Mouse (Mus musculus): Measurements from ENCODE around the gene Tspyl1. TPM values are rescaled to one million over a fixed set of nuclear protein-coding genes. Genes with fewer than 3 reads are reported as not detected.
"Not testable (repeated sequence)": the region's sequence is repeated elsewhere in the genome, so short reads cannot be mapped to it uniquely, and the experiment has no call there.

The Tspyl1 gene
- total RNA-seq (2021): 10 to 100 TPM; 54.4 to 57.2 TPM
- long read RNA-seq, experiment 1, transcript Tspyl1-201 (1 exons, 3,086 nt): major isoform, 145 of 145 reads
- long read RNA-seq, experiment 1, partial matches to known transcripts: 0 of 145 reads
- long read RNA-seq, experiment 1, other reads (novel, unspliced or antisense): 0 of 145 reads
- long read RNA-seq, experiment 2, transcript Tspyl1-201 (1 exons, 3,086 nt): major isoform, 155 of 155 reads
- long read RNA-seq, experiment 2, partial matches to known transcripts: 0 of 155 reads
- long read RNA-seq, experiment 2, other reads (novel, unspliced or antisense): 0 of 155 reads

- H3K27ac ChIP-seq: peak within 1 kb of the TSS; percentile 96
- peak; percentile 98 for DNase-seq
- TF ChIP-seq CTCF (IDR thresholded peaks at IDR 0.05): no peak
- intact Hi-C loops (cut with DNase I): loop anchor here (1.0 to 5.0 kb wide), 4 partner anchors 15 to 263 kb away; partner anchors contain the start of genes Calhm5, Rwdd1, Trappc3l and Tspyl4
- H3K4me3 ChIP-seq: peak within 1 kb of the TSS; percentile 100
These were observed at the start of gene Tspyl1 for GRCm38 (mm10) chr10:34281962-34282388. Gene Tspyl1, plus strand, starts transcription at chr10:34282190.

- no peak for TF ChIP-seq CTCF (IDR thresholded peaks at IDR 0.05)
- DNase-seq: no peak
- Histone ChIP-seq H3K4me3 (no peak overlapping the region), H3K27ac (no peak overlapping the region)
- intact Hi-C loops (cut with DNase I): loop anchor here (10.0 kb wide), 1 partner anchor 199 kb away; the partner anchor contains the start of gene Trappc3l
These were observed 48.6 kb upstream of the Tspyl1 start for GRCm38 (mm10) chr10:34233418-34233817.

- Histone ChIP-seq H3K4me3 (no peak overlapping the region), H3K27ac (no peak overlapping the region)
- no peak for DNase-seq
- TF ChIP-seq CTCF (IDR thresholded peaks at IDR 0.05): peak; percentile 44
- intact Hi-C loops (cut with DNase I): loop anchor here (10.0 kb wide), 1 partner anchor 199 kb away; the partner anchor contains the start of gene Trappc3l
These were observed 47.9 kb upstream of the Tspyl1 start for GRCm38 (mm10) chr10:34233931-34234745.

GRCm38 (mm10) chr10:34235384-34235783, 46.6 kb upstream of the Tspyl1 start:
- intact Hi-C loops (cut with DNase I): loop anchor here (10.0 kb wide), 1 partner anchor 201 kb away; the partner anchor contains the start of gene Trappc3l

GRCm38 (mm10) chr10:34236569-34236968, 45.4 kb upstream of the Tspyl1 start:
- Histone ChIP-seq H3K4me3 (no peak overlapping the region), H3K27ac (no peak overlapping the region)
- intact Hi-C loops (cut with DNase I): loop anchor here (10.0 kb wide), 1 partner anchor 202 kb away; the partner anchor contains the start of gene Trappc3l
- no peak for TF ChIP-seq CTCF (IDR thresholded peaks at IDR 0.05)
- DNase-seq: no peak

More at GRCm38 (mm10) chr10:34235384-34235783, 46.6 kb upstream of the Tspyl1 start:
- no peak for DNase-seq
- no peak for TF ChIP-seq CTCF (IDR thresholded peaks at IDR 0.05)
- no peak overlapping the region for H3K27ac ChIP-seq
- no peak overlapping the region for H3K4me3 ChIP-seq

GRCm38 (mm10) chr10:34238536-34238935, 43.5 kb upstream of the Tspyl1 start:
- Histone ChIP-seq H3K4me3 (no peak overlapping the region), H3K27ac (no peak overlapping the region)
- DNase-seq: no peak
- TF ChIP-seq CTCF (IDR thresholded peaks at IDR 0.05): no peak
- intact Hi-C loops (cut with DNase I): loop anchor here (10.0 kb wide), 1 partner anchor 204 kb away; the partner anchor contains the start of gene Trappc3l

- Histone ChIP-seq H3K4me3 (no peak overlapping the region), H3K27ac (no peak overlapping the region)
- no peak for TF ChIP-seq CTCF (IDR thresholded peaks at IDR 0.05)
- intact Hi-C loops (cut with DNase I): no loop called here
- DNase-seq: no peak
These were observed 37.2 kb upstream of the Tspyl1 start for GRCm38 (mm10) chr10:34244745-34245144.

- Histone ChIP-seq H3K4me3 (no peak overlapping the region), H3K27ac (no peak overlapping the region)
- intact Hi-C loops (cut with DNase I): no loop called here
- no peak for DNase-seq
- TF ChIP-seq CTCF (IDR thresholded peaks at IDR 0.05): no peak
These were observed 35.9 kb upstream of the Tspyl1 start for GRCm38 (mm10) chr10:34246106-34246505.

GRCm38 (mm10) chr10:34247757-34248156, 34.2 kb upstream of the Tspyl1 start:
- intact Hi-C loops (cut with DNase I): no loop called here
- no peak for TF ChIP-seq CTCF (IDR thresholded peaks at IDR 0.05)
- Histone ChIP-seq H3K4me3 (no peak overlapping the region), H3K27ac (no peak overlapping the region)
- DNase-seq: no peak

- TF ChIP-seq CTCF (IDR thresholded peaks at IDR 0.05): no peak
- DNase-seq: no peak
- H3K27ac ChIP-seq: no peak overlapping the region
- intact Hi-C loops (cut with DNase I): no loop called here
- H3K4me3 ChIP-seq: no peak overlapping the region
These were observed 32.4 kb upstream of the Tspyl1 start for GRCm38 (mm10) chr10:34249594-34249993.

GRCm38 (mm10) chr10:34252833-34253232, 29.2 kb upstream of the Tspyl1 start:
- intact Hi-C loops (cut with DNase I); H3K4me3 ChIP-seq; DNase-seq; H3K27ac ChIP-seq: not testable (repeated sequence)

- H3K4me3 ChIP-seq: no peak overlapping the region
- H3K27ac ChIP-seq: no peak overlapping the region
- DNase-seq: no peak
- no peak for TF ChIP-seq CTCF (IDR thresholded peaks at IDR 0.05)
- intact Hi-C loops (cut with DNase I): no loop called here
These were observed 16.9 kb upstream of the Tspyl1 start for GRCm38 (mm10) chr10:34265106-34265505.

All from gastrocnemius, adult 2 months (tissue).